Mouse (Mus musculus) hindbrain, embryonic 14.5 days (tissue): ENCODE measurements around the gene Ssc5d. TPM values are rescaled to one million over a fixed set of nuclear protein-coding genes. Genes with fewer than 3 reads are reported as not detected.

ENCODE experiments used
- ATAC-seq: fragments of 200-750 bp; cut with Nextera tagmentation; 2 replicates; pipeline ENCODE4 v1.8.0; 2017; ENCODE audit warnings: moderate number of reproducible peaks, mild to moderate bottlenecking, moderate TSS enrichment, moderate library complexity; ENCODE audit not compliant: low FRiP score
- DNase-seq: peaks from one replicate; pipeline ENCODE4 v3.0.0-alpha.2; 2015; ENCODE audit warnings: low spot score
- H3K27ac ChIP-seq: fragments of 300-500 bp; sonication (generic); 2 replicates; pipeline ENCODE4 v1.5.1; 2014; ENCODE audit warnings: mild to moderate bottlenecking, moderate library complexity
- H3K27me3 ChIP-seq: fragments of 300-500 bp; sonication (generic); 2 replicates; pipeline ENCODE4 v1.6.1; 2014; ENCODE audit warnings: mild to moderate bottlenecking, low read length, mixed read lengths; ENCODE audit not compliant: control insufficient read depth, insufficient read depth
- H3K36me3 ChIP-seq: fragments of 300-500 bp; sonication (generic); replicated peaks from 2 replicates; pipeline ENCODE4 v1.6.1; 2014; ENCODE audit not compliant: control insufficient read depth, insufficient read depth
- H3K4me1 ChIP-seq: fragments of 300-500 bp; sonication (generic); replicated peaks from 2 replicates; pipeline ENCODE4 v1.6.1; 2014; ENCODE audit warnings: antibody characterized with exemption, low read length, mixed read lengths; ENCODE audit not compliant: control insufficient read depth, insufficient read depth
- H3K4me2 ChIP-seq: fragments of 300-500 bp; sonication (generic); replicated peaks from 2 replicates; pipeline ENCODE4 v1.6.1; 2014; ENCODE audit warnings: mild to moderate bottlenecking, moderate library complexity
- H3K4me3 ChIP-seq: fragments of 300-500 bp; sonication (generic); replicated peaks from 2 replicates; pipeline ENCODE4 v1.5.1; 2014; ENCODE audit warnings: mild to moderate bottlenecking, low read length
- H3K9ac ChIP-seq: fragments of 300-500 bp; sonication (generic); 2 replicates; pipeline ENCODE4 v1.6.1; 2014
- H3K9me3 ChIP-seq: fragments of 300-500 bp; sonication (generic); 2 replicates; pipeline ENCODE4 v1.6.1; 2016; ENCODE audit warnings: low read length; ENCODE audit not compliant: control insufficient read depth
- WGBS: fragments of 180-500 bp; shearing (Covaris S2); extraction: QIAGEN DNeasy Blood & Tissue Kit; methylation state at CpG from one replicate; pipeline ENCODE4 v1.1.7; 2014; 5-methylcytosine and 5-hydroxymethylcytosine counted together
- polyA plus RNA-seq: library from polyadenylated mRNA; unstranded; fragments of >200 nt; fragmentation: Nextera tagmentation; extraction: Ambion mirVana; gene quantifications from 2 replicates; pipeline ENCODE4 v1.2.1, GENCODE M21; 2014

Ssc5d gene
- polyA plus RNA-seq, 1 experiment from 2014 or later = 0.74 TPM

DNA sequence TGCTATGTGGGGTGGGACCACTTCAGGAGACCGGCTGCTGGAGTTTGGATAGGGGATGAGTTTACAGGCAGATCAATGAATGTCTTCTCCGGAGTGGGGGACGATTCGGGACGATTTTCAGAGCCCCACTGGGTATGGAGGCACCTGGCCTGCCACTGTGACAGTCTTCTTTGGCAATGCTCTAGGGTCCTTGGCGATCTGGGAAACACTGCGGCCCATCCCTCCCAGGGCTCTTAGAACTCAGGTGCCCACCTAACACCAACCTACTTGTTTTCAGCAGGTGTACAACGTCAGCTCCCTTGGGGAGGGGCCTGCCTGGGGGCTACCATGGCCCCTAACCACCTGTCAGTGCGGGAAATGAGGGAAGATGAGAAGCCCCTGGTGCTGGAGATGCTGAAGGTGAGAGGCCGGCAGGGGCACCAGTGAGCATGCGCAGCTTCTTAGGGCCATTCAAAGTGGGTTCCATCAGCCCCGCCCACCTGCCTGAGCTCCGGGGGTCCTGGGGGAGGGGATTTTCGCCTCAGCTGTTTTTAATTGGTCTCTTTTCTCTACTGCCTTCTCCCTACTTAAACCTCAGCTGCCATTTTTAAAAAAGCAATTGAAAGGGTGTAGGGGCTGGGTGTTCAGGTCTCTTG is 2.5 kb upstream of the Ssc5d start:
- Histone ChIP-seq H3K4me1 (peaks cover 38% of the 10 kb centered on the region), H3K4me3 (peak overlapping the region; percentile 35), H3K27me3 (no peaks in the 10 kb centered on the region), H3K9me3 (no peaks in the 10 kb centered on the region), H3K9ac (peak overlapping the region; percentile 66), H3K27ac (peak overlapping the region; percentile 98), H3K4me2 (peak overlapping the region; percentile 82), H3K36me3 (peaks cover 32% of the 10 kb centered on the region)
- DNase-seq (peak; percentile 87), ATAC-seq (peak; percentile 47)
- WGBS = 1% methylated on average over 14 of the region's 14 CpGs

GRCm38 (mm10) chr7:4923586-4924364 is 1.8 kb upstream of the Ssc5d start:
- Histone ChIP-seq H3K4me1 (peaks cover 38% of the 10 kb centered on the region), H3K4me2 (peak overlapping the region; percentile 82), H3K9ac (peak overlapping the region; percentile 66), H3K4me3 (peak overlapping the region; percentile 35), H3K9me3 (no peaks in the 10 kb centered on the region), H3K36me3 (peaks cover 26% of the 10 kb centered on the region), H3K27me3 (no peaks in the 10 kb centered on the region), H3K27ac (peak overlapping the region; percentile 98)
- 0 out of 2 replicates have a peak, but pooled peaks have one; percentile 2 for ATAC-seq
- DNase-seq = peak; percentile 50
- 3% methylated on average over 37 of the region's 37 CpGs for WGBS

DNA sequence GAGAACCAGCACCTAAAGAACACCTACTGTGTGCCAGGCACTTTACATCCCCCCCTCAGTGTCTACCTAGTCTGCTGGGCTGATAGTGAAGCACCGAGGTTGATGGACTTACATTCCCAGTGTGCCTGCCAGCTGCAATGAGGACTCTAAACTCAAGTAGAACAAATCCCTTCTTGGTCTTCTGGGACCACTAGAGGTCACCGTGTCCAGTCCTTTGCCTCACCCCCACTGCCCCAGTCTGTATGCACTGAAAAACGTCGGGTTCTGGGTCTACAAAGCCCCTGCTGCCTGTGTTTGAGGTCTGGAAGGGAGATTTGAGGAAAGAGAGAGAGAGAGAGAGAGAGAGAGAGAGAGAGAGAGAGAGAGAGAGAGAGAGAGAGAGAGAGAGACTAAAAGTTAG is 1.1 kb upstream of the Ssc5d start:
- peak overlapping the region; percentile 66 for H3K9ac ChIP-seq
- peak overlapping the region; percentile 35; the same call in 1 of the 2 replicates for H3K4me3 ChIP-seq
- peak overlapping the region; percentile 82 for H3K4me2 ChIP-seq
- peaks cover 19% of the 10 kb centered on the region for H3K36me3 ChIP-seq
- H3K27ac ChIP-seq = peak overlapping the region; percentile 98
- H3K4me1 ChIP-seq = peaks cover 38% of the 10 kb centered on the region
- no peaks in the 10 kb centered on the region for H3K9me3 ChIP-seq
- 1% methylated on average over 4 of the region's 4 CpGs for WGBS
- no peaks in the 10 kb centered on the region for H3K27me3 ChIP-seq
- ATAC-seq = no peak
- no peak for DNase-seq

GRCm38 (mm10) chr7:4924891-4925301 is 689 bp upstream of the Ssc5d start:
- Histone ChIP-seq H3K4me3 (no peak overlapping the region), H3K36me3 (peaks cover 14% of the 10 kb centered on the region), H3K4me2 (peak overlapping the region; percentile 82), H3K27me3 (no peaks in the 10 kb centered on the region), H3K9ac (no peak overlapping the region), H3K9me3 (no peaks in the 10 kb centered on the region), H3K27ac (peak overlapping the region; percentile 98), H3K4me1 (peaks cover 38% of the 10 kb centered on the region)
- no peak for DNase-seq
- 9% methylated on average over 3 of the region's 4 CpGs for WGBS
- no peak for ATAC-seq

DNA sequence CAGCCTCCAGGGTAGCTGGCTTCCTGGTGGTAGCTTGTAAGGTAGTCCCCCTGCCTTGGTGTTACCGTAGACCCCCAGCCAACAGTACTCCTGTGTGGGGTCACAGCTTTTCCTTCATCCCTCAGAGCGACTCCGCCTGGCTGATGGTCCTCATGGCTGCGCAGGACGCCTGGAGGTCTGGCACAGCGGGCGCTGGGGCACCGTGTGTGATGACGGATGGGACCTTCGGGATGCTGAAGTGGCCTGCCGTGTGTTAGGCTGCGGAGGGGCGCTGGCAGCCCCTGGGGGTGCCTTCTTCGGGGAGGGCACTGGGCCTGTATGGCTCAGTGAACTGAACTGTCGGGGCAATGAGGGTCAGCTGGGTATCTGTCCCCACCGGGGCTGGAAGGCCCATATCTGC is 1.3 kb downstream of the Ssc5d start:
- Histone ChIP-seq H3K4me1 (peaks cover 34% of the 10 kb centered on the region), H3K27ac (no peak overlapping the region), H3K9me3 (no peaks in the 10 kb centered on the region), H3K4me3 (no peak overlapping the region), H3K9ac (0 out of 2 replicates have a peak overlapping the region, but pooled peaks have one; percentile 25), H3K36me3 (no peaks in the 10 kb centered on the region), H3K4me2 (no peak overlapping the region), H3K27me3 (no peaks in the 10 kb centered on the region)
- WGBS = 63% methylated on average over 16 of the region's 16 CpGs
- ATAC-seq (no peak), DNase-seq (no peak)

DNA sequence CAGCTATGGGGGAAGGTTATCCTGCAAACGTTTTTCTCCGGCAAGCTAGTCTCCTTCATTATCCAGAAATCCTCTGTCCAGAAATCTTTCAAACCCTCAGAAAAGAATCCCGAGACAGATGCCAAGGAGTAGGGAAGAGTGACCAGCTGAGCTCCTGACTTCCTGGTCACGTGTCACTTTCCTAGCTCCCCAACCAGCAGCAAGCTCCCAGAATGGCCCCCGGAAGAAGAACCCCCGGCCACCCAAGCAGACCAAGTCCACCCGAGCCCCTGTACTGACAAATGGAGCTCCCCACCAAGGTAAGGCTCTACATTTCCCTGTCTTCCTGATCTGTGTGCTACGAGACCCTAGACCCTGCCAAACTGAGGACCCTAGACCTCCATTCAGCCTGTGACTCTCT is 2.1 kb downstream of the Ssc5d start:
- Histone ChIP-seq H3K9ac (no peak overlapping the region), H3K36me3 (no peaks in the 10 kb centered on the region), H3K4me3 (no peak overlapping the region), H3K27me3 (no peaks in the 10 kb centered on the region), H3K4me2 (no peak overlapping the region), H3K9me3 (no peaks in the 10 kb centered on the region), H3K4me1 (peaks cover 28% of the 10 kb centered on the region), H3K27ac (no peak overlapping the region)
- ATAC-seq (no peak), DNase-seq (no peak)
- WGBS = 67% methylated on average over 8 of the region's 8 CpGs

DNA sequence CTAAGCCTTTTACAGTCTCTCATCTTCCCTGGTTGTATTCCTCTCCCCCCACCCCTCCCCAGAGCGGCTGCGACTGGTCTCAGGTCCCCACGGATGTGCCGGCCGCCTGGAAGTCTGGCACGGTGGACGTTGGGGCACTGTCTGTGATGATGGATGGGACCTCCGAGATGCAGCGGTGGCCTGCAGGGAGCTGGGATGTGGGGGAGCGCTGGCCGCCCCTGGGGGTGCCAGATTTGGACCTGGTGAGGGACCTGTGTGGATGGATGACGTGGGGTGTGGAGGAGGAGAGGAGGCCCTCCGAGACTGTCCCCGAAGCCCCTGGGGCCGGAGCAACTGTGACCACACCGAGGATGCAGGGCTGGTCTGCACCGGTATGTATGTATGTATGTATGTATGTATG is 2.7 kb downstream of the Ssc5d start:
- no peaks in the 10 kb centered on the region for H3K27me3 ChIP-seq
- no peak overlapping the region for H3K4me2 ChIP-seq
- ATAC-seq (no peak), DNase-seq (no peak)
- H3K4me3 ChIP-seq = no peak overlapping the region
- H3K9me3 ChIP-seq = no peaks in the 10 kb centered on the region
- no peaks in the 10 kb centered on the region for H3K36me3 ChIP-seq
- H3K9ac ChIP-seq = no peak overlapping the region
- WGBS = 67% methylated on average over 16 of the region's 17 CpGs
- H3K4me1 ChIP-seq = peaks cover 28% of the 10 kb centered on the region
- H3K27ac ChIP-seq = no peak overlapping the region

DNA sequence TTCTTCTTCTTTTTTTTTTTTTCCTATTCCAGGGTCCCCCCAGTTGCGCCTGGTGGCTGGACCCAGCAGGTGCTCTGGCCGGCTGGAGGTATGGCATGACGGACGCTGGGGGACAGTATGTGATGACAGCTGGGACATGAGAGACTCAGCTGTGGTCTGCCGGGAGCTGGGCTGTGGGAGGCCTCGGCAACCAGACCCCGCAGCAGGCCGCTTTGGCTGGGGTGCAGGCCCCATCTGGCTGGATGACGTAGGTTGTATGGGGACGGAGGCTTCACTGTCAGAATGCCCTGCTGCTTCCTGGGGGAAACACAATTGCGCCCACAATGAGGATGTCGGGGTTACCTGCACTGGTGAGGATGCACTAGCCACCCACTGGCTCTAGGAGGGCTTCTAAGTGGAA is 7.5 kb downstream of the Ssc5d start:
- no peak overlapping the region for H3K4me2 ChIP-seq
- H3K27ac ChIP-seq = no peak overlapping the region
- H3K27me3 ChIP-seq = no peaks in the 10 kb centered on the region
- no peaks in the 10 kb centered on the region for H3K4me1 ChIP-seq
- H3K9me3 ChIP-seq = no peaks in the 10 kb centered on the region
- H3K9ac ChIP-seq = no peak overlapping the region
- WGBS = 66% methylated on average over 12 of the region's 12 CpGs
- ATAC-seq (no peak), DNase-seq (no peak)
- no peak overlapping the region for H3K4me3 ChIP-seq
- H3K36me3 ChIP-seq = no peaks in the 10 kb centered on the region

- Histone ChIP-seq H3K27me3 (no peaks in the 10 kb centered on the region), H3K9me3 (no peaks in the 10 kb centered on the region), H3K27ac (no peak overlapping the region), H3K4me3 (no peak overlapping the region), H3K36me3 (no peaks in the 10 kb centered on the region), H3K4me2 (no peak overlapping the region), H3K4me1 (no peaks in the 10 kb centered on the region), H3K9ac (no peak overlapping the region)
- ATAC-seq (no peak), DNase-seq (no peak)
- WGBS = 74% methylated on average over 4 of the region's 4 CpGs
Observed at GRCm38 (mm10) chr7:4934160-4934914, 8.8 kb downstream of the Ssc5d start.
